Mouse (Mus musculus) gastrocnemius, postnatal 36 days (tissue): ENCODE data around the gene Frmd3. TPM values are rescaled to one million over a fixed set of nuclear protein-coding genes. Genes with fewer than 3 reads are reported as not detected.

Experiments used
- total RNA-seq, 2 experiments: library from RNA; stranded (reverse); gene quantifications; 2 replicates each; pipeline ENCODE4 v1.2.3; 2021

Frmd3 gene
- total RNA-seq, 2 experiments from 2014 or later: 0.22 to 0.31 TPM

Other genes starting within 250 kb of the Frmd3 start
- not detected for gene Rasef, start 222.4 kb upstream of the Frmd3 start, total RNA-seq
- gene Gm11758, start 137.2 kb upstream of the Frmd3 start, total RNA-seq: not detected
- not detected for gene Gm11757, start 122.3 kb upstream of the Frmd3 start, total RNA-seq
- not detected for gene Gm13871, start 107.5 kb upstream of the Frmd3 start, total RNA-seq
- 1 to 10 TPM in 1 of 2 experiments, under 1 TPM in 1; 0.84 to 1.1 TPM for gene Gm11756, start 92.7 kb upstream of the Frmd3 start, total RNA-seq
- 100 to 1,000 TPM in 1 of 2 experiments, 10 to 100 TPM in 1; 85.8 to 106 TPM for gene 2310002L09Rik, start 62.6 kb upstream of the Frmd3 start, total RNA-seq
- gene Kdm4c, start 229.1 kb downstream of the Frmd3 start, total RNA-seq: 1 to 10 TPM; 5.6 to 9.4 TPM